Mouse (Mus musculus) adrenal gland, postnatal 4 days (tissue): ENCODE results near the gene Ly6g6e. TPM values are rescaled to one million over a fixed set of nuclear protein-coding genes. Genes with fewer than 3 reads are reported as not detected.

ENCODE experiments used
- DNase-seq, 2 experiments: peaks; one replicate each; pipeline ENCODE4 v3.0.0; 2021 to 2022; ENCODE audit warnings: low spot score in 2 of 2, mixed read lengths in 2 of 2
- total RNA-seq, 2 experiments: library from RNA; stranded (reverse); gene quantifications; 2 replicates each; pipeline ENCODE4 v1.2.3; 2021

Ly6g6e gene
- total RNA-seq, 2 experiments from 2014 or later: not detected

- DNase-seq: no peak
Observed at GRCm38 (mm10) chr17:35049561-35050016, 27.1 kb upstream of the Ly6g6e start, which contains the start of gene Clic1. TSS of gene Clic1 (plus strand) at chr17:35049966.

DNA sequence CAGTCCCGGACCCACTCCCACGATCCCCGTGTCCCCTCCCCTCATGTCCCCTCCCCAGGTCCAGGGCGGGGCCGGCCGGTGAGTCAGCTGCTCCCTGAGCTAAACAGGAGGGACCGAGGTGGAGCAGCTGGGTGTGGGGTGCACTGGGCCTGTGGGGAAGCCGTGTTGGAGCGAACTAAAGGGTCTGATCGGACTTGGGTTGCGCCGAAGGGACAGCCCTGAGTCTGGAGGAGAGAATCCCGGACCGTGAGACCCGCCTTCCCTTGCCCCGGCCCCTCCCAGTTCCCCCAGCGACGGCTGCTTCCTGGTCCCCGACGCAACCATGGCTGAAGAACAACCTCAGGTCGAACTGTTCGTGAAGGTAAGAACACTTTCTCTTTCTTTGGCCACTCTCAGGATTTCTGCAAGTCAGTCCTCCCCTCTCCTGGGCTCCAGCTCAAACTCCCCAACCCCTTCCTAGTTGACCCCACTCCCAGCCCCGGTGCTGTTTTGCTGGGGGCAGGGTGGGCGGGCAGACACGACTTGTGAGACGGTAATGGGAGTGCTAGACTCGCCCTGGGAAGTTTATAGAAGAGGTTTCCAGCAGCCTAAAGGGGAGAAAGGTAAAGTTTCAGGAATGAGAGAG lies 26.5 kb upstream of the Ly6g6e start:
- peak; percentile 37 to 63 for DNase-seq

GRCm38 (mm10) chr17:35051156-35052086 lies 25.3 kb upstream of the Ly6g6e start:
- peak in 1 of 2 experiments; percentile 55 for DNase-seq

GRCm38 (mm10) chr17:35052271-35052798 lies 24.4 kb upstream of the Ly6g6e start:
- DNase-seq: no peak

- DNase-seq: no peak
Observed at GRCm38 (mm10) chr17:35055691-35056495, 20.8 kb upstream of the Ly6g6e start.

DNA sequence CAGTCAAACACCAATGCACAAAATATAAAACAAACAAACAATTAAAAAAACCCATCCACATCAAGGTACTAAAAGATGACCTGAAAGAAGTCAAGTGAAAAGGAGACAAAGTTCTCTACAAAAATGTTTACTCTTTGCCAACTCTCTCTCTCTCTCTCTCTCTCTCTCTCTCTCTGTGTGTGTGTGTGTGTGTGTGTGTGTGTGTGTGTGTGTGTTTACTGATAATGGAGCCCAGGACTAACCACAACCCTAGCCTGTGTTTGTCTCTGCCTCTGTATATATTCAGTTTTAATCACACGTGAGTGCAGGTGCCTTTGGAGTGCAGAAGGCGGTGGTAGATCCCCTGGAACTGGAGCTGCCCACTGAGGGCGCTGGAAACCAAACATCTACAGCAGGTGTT lies 19.6 kb upstream of the Ly6g6e start:
- DNase-seq: no peak

DNA sequence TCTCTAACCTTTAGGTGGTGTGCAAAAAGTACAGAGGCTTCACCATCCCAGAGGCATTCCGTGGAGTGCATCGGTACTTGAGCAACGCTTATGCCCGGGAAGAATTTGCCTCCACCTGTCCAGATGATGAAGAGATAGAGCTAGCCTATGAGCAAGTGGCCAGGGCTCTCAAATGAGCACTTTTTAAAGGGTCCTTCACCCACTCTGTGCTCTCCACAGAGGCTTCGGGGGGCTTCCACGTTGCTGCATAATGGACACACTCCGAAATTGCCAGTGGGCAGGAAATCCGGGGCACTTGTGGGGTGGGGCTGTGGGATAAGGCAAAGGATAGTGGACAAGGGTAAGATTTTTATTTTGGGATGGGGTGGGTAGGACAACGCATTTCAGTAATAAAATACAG lies 18.4 kb upstream of the Ly6g6e start:
- DNase-seq: no peak

DNA sequence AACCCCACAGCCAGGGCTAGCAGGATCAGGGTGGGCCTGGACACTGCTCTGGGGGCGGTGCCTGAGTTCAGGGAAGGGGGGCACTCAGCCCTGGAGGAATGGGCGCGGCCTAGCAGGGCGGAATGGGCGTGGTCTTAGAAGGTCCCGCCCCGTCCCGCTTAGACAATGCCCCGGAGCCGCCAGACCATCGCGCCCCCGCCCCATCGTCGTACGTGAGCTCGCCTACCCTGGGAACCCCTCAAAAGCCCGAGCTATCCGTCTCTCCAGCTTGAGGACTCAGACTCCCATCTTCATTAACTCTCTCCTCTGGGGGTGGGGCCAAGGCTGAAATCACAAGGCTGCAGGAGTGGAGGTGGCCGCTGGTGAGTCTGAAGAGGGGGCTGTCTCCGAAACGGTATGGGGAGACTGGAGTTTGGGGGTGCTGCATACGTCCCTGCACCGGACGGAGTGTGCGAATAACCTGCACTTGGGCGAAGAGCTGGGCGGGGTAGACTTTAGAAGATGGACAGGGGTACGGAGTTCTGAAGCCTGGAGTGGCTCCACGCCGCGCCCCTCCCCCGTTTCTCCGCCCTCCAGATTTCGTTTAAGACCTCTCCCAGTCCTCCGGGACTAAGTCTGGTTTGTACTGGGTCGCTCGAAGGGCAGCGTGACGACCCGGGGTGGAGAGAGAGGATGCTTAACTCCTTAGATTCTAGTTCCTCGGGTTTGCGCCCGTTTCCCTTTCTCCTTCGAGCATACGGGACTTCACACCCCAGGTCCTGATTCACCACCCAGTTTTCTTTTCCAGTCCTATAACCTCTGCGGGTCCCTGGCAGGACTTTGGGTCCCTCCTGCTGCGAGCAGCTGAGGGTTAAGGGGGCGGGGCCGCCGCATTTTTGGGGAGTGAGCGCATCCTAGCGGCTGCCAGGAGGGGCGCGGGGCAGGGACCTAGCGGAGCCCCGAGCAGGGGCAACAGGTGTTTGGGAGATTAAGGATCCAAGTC lies 17.5 kb upstream of the Ly6g6e start, which contains the start of gene Ddah2:
Gene Ddah2, plus strand, starts transcription at position 125 of the 982 bp plus-strand sequence.
- DNase-seq: peak; percentile 62 to 76

DNA sequence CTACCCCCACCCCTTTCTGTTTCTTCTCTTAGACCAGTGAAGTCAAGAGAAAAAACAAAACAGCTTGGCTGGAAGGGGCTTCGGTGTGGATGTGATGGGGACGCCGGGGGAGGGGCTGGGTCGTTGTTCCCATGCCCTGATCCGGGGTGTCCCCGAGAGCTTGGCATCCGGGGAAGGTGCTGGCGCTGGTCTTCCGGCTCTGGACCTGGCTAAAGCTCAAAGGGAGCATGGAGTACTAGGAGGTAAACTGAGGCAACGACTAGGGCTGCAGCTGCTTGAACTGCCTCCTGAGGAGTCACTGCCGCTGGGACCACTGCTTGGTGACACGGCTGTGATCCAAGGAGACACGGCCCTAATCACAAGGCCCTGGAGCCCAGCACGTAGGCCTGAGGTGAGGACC lies 16.6 kb upstream of the Ly6g6e start:
- DNase-seq: no peak

DNA sequence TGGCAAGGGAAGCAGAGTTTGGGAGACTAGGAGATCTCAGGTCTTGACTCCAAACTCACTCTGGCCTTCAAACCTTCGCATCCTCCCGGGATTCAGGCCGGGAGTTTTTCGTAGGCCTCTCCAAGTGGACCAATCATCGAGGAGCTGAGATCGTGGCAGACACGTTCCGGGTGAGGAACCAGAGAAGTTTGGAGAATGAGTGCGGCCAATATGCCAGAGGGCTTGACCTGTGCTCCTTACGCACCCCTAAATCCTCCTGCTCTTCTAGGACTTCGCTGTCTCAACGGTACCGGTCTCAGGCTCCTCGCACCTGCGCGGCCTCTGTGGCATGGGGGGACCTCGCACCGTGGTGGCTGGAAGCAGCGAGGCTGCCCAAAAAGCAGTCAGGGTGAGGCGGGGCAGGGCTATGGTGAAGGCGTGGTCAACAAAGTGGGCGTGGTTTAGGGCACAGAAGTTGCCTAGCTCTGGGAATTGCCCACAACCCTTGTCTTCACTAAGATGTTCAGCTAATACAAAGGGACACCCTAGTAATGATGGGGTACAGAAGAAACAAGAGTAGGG lies 15.9 kb upstream of the Ly6g6e start:
- no peak for DNase-seq

DNA sequence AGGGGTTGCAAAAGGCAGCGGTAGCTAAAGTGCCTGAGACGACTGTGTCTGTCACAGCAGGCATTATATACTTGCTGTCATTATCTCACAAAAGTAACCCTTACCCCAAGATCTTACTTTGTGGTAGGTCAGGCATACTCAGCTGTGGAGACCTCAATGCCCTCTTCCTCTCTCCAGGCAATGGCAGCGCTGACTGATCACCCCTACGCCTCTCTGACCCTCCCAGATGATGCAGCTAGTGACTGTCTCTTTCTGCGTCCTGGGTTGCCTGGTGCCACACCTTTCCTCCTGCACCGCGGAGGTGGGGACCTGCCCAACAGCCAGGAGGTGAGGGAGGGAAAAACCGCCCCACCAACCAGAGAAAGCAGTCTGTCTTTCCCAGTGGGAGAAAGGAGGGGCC lies 15.4 kb upstream of the Ly6g6e start:
- no peak for DNase-seq

GRCm38 (mm10) chr17:35063466-35063865 lies 13.2 kb upstream of the Ly6g6e start:
- DNase-seq: no peak

DNA sequence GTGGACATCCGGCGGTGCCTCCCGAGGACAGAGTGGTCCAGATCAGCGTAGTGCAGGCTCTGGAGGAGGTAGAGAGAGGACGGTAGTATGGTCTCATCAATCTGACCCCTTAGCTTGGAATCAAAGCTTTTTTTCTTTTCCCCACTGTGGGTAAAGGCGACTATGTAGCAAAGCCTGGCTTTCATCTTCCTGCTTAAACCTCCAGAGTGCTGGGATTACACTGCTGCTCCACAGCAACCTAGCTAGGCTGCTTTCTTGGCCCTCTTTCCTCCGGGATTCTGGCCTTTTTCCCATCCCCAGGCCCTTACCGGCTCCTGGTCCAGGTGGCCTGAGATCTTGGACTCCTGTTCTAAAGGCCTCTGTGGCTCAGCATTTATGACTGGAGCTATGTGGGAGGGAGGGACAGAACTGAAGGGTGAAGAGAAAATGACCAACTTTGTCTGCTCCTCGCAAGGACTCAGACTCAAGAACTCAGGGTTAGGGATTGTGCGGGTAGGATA lies 12.3 kb upstream of the Ly6g6e start:
- no peak for DNase-seq

DNA sequence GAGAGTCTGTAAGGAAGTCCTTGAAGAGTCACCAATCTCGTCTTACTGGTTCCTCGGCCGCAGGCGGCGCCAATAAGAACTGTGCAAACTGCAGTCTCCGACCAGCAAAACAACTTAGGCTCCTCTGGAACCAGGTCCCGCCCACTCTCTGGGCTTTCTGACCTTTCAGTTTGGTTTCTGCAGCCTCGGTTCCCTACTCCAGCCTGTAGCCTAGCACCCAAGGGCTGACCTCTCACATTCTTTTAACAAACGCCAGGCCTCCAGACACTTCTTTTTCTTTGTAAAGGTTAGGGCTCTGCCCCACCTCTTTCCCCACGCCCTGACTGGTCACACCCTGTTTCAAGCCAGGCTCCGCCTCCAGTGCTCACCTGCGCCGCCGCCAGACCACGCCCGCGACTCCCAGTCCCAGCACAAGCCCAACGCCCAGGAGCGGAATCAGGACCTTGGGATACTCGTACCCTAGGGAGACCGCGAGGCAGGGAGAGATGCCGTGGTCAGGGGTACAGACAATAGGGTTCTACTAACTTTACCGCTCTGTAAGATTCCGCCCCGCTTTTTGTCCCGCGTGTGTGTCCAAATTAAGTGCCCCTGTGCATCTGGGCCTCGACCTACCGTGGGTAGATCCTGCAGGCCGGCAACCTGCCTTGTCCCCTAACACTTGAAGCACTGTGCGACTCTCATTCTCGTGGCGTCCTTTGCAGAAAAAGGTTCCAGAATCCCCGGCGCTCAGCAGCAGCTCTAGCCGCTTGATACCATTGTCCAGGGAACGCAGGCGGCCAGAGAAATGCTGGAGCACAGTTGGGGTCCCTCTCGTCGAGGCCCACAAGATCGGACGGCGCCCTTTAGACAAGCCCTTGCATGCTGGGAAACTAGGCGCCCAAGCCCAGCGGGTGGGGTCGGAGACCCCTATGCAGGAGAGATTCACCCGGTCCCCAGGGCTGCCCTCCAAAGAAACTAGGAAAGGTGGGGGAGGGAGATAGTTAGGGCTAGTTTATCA lies 11.5 kb upstream of the Ly6g6e start, which contains the start of gene Ly6g6c:
Gene Ly6g6c, plus strand, starts transcription at position 438 of the 997 bp plus-strand sequence.
- no peak for DNase-seq

DNA sequence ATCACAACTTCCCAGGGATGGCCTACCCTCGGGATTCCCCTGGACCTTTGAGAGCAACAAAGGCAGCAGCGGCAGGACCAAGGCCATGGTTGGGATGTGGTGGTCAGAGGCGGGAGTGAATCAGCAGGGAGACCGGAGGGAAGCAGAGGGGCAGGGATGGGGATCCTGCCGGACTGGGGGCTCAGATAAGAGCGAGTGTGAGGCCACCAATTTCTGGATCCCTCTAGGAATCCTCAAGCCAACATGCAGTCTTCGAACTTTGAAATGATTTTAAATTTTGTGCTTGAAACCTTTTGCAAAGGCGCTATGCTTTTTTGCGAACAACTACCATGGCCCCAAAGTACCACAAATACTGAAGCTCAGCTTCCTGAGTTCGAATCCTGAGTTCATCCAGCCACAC lies 10.6 kb upstream of the Ly6g6e start, which contains the start of gene Mpig6b:
Gene Mpig6b, minus strand, starts transcription at position 101 of the 400 bp plus-strand sequence.
- no peak for DNase-seq

DNA sequence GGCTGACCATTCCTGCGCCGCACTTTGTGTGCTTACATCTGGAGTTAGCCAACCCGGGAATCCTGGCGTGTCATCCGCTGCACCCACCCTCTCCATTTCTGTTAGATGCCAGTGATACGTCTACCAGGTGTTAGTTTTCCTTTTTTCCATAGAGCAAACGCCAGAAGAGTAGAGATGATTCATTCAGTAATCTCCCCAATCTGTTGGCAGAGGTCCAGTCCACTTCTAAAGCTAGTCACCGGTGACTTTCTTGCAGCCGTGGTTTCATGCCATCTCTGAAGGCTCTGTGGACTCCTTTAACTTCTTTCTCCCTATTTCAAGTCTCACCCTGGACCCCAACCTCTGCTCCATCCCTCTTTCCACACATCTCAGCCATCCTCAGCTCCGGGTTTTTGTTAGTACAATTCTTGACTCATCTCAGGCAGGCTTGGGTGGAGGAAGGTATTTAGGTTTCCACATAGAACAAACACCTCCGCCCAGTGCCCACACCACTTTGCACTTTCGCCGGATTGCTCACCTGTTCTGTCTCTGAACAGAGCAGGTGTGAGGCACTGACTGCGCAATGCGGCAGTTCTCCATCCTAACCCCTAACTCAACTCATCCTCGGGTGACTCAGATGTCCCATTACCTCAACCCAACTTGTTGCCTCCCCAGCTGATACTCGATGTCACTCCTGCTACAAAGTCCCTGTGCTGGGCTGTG lies 8.3 kb upstream of the Ly6g6e start:
- no peak for DNase-seq

DNA sequence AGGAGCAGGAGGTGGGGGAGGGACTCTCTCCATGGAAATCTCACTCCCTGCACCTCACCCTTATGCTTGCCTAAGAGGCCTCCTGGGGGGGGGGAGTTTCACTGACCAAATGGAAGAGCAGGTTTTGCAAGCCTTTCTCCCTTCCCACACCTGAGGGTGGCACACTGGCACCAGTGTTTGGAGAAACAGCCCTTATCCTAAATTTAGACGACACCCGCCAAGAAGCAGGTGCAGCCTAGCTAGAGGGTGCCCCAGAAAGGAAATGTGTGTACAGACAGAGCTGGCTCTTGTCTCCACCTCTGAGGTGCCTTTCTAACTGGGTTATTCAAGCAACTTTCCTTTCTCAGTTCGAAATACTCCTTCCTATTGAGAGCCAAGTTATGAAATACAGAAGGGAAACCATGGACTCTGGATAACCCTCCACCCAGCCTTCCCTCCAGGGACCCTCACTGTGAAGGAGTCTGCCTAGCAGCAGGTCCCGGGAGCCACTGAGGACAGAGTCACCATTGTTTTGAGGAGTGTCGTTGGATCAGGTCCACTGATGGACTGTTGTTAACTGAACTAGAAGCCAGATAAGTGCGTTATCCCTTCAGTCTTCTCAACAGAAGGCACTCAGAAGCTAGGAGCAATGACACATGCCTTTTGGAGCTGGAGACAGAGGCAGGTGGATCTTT lies 6.0 kb upstream of the Ly6g6e start:
- no peak for DNase-seq
